Mouse (Mus musculus) bone marrow, adult 2 months (tissue): ENCODE results near the gene Mif4gd.

Source experiments
- CTCF ChIP-seq: fragments of 200-500 bp; IDR thresholded peaks from 2 replicates; pipeline ENCODE4 v1.5.1; 2011; ENCODE audit warnings: low read length, control low read depth; ENCODE audit not compliant: control insufficient read depth, insufficient read depth
- POLR2A ChIP-seq: fragments of 200-500 bp; IDR thresholded peaks from 2 replicates; pipeline ENCODE4 v1.6.1; 2011; ENCODE audit warnings: low read depth, mild to moderate bottlenecking, control low read depth, low read length, borderline replicate concordance; ENCODE audit not compliant: control insufficient read depth

DNA sequence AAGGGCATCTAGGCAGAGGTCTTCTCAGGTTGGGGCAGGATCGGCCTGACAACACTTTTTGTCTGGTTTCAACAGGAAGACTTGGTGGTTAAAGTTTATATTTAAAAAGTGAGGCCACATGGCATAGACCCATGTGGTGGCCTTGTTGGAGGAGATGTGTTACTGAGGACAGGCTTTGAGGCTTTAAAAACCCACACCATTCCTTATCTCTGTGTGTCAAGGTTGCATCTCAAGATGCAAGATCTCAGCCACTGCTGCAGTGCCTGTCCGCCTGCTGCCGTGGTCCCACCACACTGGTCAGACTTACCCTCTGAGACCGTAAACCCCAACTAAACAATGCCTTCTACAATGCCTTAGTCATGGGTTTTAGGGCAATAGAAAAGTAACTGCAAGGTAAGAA, 14.5 kb downstream of the Mif4gd start:
- no peak for TF ChIP-seq CTCF
- no peak for TF ChIP-seq POLR2A
